Mouse (Mus musculus) forebrain, embryonic 11.5 days (tissue): Measurements from ENCODE around the gene Atad1. TPM values are rescaled to one million over a fixed set of nuclear protein-coding genes. Genes with fewer than 3 reads are reported as not detected.
"Not testable (repeated sequence)": the region's sequence is repeated elsewhere in the genome, so short reads cannot be mapped to it uniquely, and the experiment has no call there.

Source experiments
- ATAC-seq: fragments of 200-750 bp; cut with Nextera tagmentation; replicated peaks from 2 replicates; pipeline ENCODE4 v1.8.0; 2017; ENCODE audit warnings: moderate TSS enrichment; ENCODE audit not compliant: low FRiP score
- DNase-seq: peaks from one replicate; pipeline ENCODE4 v3.0.0-alpha.2; 2017; ENCODE audit warnings: low spot score
- H3K27ac ChIP-seq: fragments of 300-500 bp; sonication (generic); 2 replicates; pipeline ENCODE4 v1.5.1; 2014; ENCODE audit warnings: low read depth, low read length
- H3K27me3 ChIP-seq: fragments of 300-500 bp; sonication (generic); 2 replicates; pipeline ENCODE4 v1.6.1; 2014; ENCODE audit warnings: mild to moderate bottlenecking, low read length, mixed read lengths; ENCODE audit not compliant: control insufficient read depth, insufficient read depth
- H3K36me3 ChIP-seq: fragments of 300-500 bp; sonication (generic); 2 replicates; pipeline ENCODE4 v1.6.1; 2014; ENCODE audit warnings: mild to moderate bottlenecking, low read length, moderate library complexity, mixed read lengths; ENCODE audit not compliant: control insufficient read depth, insufficient read depth
- H3K4me1 ChIP-seq: fragments of 300-500 bp; sonication (generic); replicated peaks from 2 replicates; pipeline ENCODE4 v1.6.1; 2014; ENCODE audit warnings: low read length, mixed read lengths; ENCODE audit not compliant: control insufficient read depth, insufficient read depth
- H3K4me2 ChIP-seq: fragments of 300-500 bp; sonication (generic); 2 replicates; pipeline ENCODE4 v1.6.1; 2014; ENCODE audit warnings: low read depth, mild to moderate bottlenecking, low read length, moderate library complexity, mixed read lengths; ENCODE audit not compliant: severe bottlenecking
- H3K4me3 ChIP-seq: fragments of 300-500 bp; sonication (generic); 2 replicates; pipeline ENCODE4 v1.5.1; 2014; ENCODE audit warnings: low read depth, low read length
- H3K9ac ChIP-seq: fragments of 300-500 bp; sonication (generic); 2 replicates; pipeline ENCODE4 v1.6.1; 2014; ENCODE audit warnings: low read length
- H3K9me3 ChIP-seq: fragments of 300-500 bp; sonication (generic); 2 replicates; pipeline ENCODE4 v1.6.1; 2016; ENCODE audit warnings: low read length, mixed read lengths; ENCODE audit not compliant: control insufficient read depth
- WGBS: fragments of 180-500 bp; shearing (Covaris S2); extraction: QIAGEN DNeasy Blood & Tissue Kit; methylation state at CpG from one replicate; pipeline ENCODE4 v1.1.7; 2014; 5-methylcytosine and 5-hydroxymethylcytosine counted together
- polyA plus RNA-seq: library from polyadenylated mRNA; unstranded; fragments of >200 nt; fragmentation: Nextera tagmentation; extraction: Ambion mirVana; gene quantifications from 2 replicates; pipeline ENCODE4 v1.2.1, GENCODE M21; 2014

Atad1 gene
- polyA plus RNA-seq, 1 experiment from 2014 or later, result 98.4 TPM

- peak; percentile 95 for DNase-seq
- Histone ChIP-seq H3K27ac (peak overlapping the region; percentile 76), H3K9me3 (no peaks in the 10 kb centered on the region), H3K36me3 (no peaks in the 10 kb centered on the region), H3K27me3 (no peaks in the 10 kb centered on the region), H3K9ac (peak overlapping the region; percentile 92), H3K4me3 (peak overlapping the region; percentile 76), H3K4me1 (peaks cover 2% of the 10 kb centered on the region; the same call in 1 of the 2 replicates), H3K4me2 (peak overlapping the region; percentile 60)
- ATAC-seq, result peak; percentile 96
- WGBS, result under 1% methylated on average over 63 of the region's 63 CpGs
Measured at GRCm38 (mm10) chr19:32711761-32712541, 27.6 kb downstream of the Atad1 start.

- H3K36me3 ChIP-seq, result peaks cover 4% of the 10 kb centered on the region; the same call in 1 of the 2 replicates
- peaks cover 2% of the 10 kb centered on the region; the same call in 1 of the 2 replicates for H3K4me1 ChIP-seq
- H3K27ac ChIP-seq, result no peak overlapping the region
- H3K4me3 ChIP-seq, result no peak overlapping the region
- WGBS, result 79% methylated on average over 3 of the region's 3 CpGs
- DNase-seq (no peak), ATAC-seq (no peak)
- H3K27me3 ChIP-seq, result no peaks in the 10 kb centered on the region
- H3K4me2 ChIP-seq, result no peak overlapping the region
- no peak overlapping the region for H3K9ac ChIP-seq
- H3K9me3 ChIP-seq, result no peaks in the 10 kb centered on the region
Measured at GRCm38 (mm10) chr19:32710288-32710687, 29.3 kb downstream of the Atad1 start.

- peaks cover 4% of the 10 kb centered on the region; the same call in 1 of the 2 replicates for H3K36me3 ChIP-seq
- H3K4me3 ChIP-seq, result no peak overlapping the region
- ATAC-seq (no peak), DNase-seq (no peak)
- H3K4me2 ChIP-seq, result no peak overlapping the region
- no peak overlapping the region for H3K27ac ChIP-seq
- H3K9ac ChIP-seq, result no peak overlapping the region
- no peaks in the 10 kb centered on the region for H3K27me3 ChIP-seq
- WGBS, result 96% methylated on average over 5 of the region's 5 CpGs
- no peaks in the 10 kb centered on the region for H3K9me3 ChIP-seq
- peaks cover 2% of the 10 kb centered on the region; the same call in 1 of the 2 replicates for H3K4me1 ChIP-seq
Measured at GRCm38 (mm10) chr19:32708996-32709395, 30.6 kb downstream of the Atad1 start.

GRCm38 (mm10) chr19:32702191-32702590 lies 37.4 kb downstream of the Atad1 start:
- Histone ChIP-seq H3K27me3 (no peaks in the 10 kb centered on the region), H3K36me3 (peaks cover 5% of the 10 kb centered on the region; the same call in 1 of the 2 replicates)

GRCm38 (mm10) chr19:32696674-32697073 lies 42.9 kb downstream of the Atad1 start:
- ATAC-seq (no peak), DNase-seq (no peak)
- H3K9ac ChIP-seq, result no peak overlapping the region
- H3K36me3 ChIP-seq, result peaks cover 5% of the 10 kb centered on the region; the same call in 1 of the 2 replicates
- no peaks in the 10 kb centered on the region for H3K9me3 ChIP-seq
- WGBS, result 87% methylated on average over 2 of the region's 2 CpGs
- H3K4me1 ChIP-seq, result no peaks in the 10 kb centered on the region
- H3K4me2 ChIP-seq, result no peak overlapping the region
- no peak overlapping the region for H3K27ac ChIP-seq
- no peak overlapping the region for H3K4me3 ChIP-seq
- H3K27me3 ChIP-seq, result no peaks in the 10 kb centered on the region

More at GRCm38 (mm10) chr19:32702191-32702590, 37.4 kb downstream of the Atad1 start:
- Histone ChIP-seq H3K9ac (no peak overlapping the region), H3K27ac (no peak overlapping the region), H3K4me2 (no peak overlapping the region), H3K4me3 (no peak overlapping the region), H3K4me1 (no peaks in the 10 kb centered on the region), H3K9me3 (no peaks in the 10 kb centered on the region)
- 91% methylated on average over 3 of the region's 3 CpGs for WGBS
- ATAC-seq, result no peak
- DNase-seq, result no peak

- no peaks in the 10 kb centered on the region for H3K27me3 ChIP-seq
- no peak for ATAC-seq
- H3K27ac ChIP-seq, result no peak overlapping the region
- no peak overlapping the region for H3K4me2 ChIP-seq
- no peak overlapping the region for H3K9ac ChIP-seq
- WGBS, result 84% methylated on average over 6 of the region's 6 CpGs
- no peak overlapping the region for H3K4me3 ChIP-seq
- no peaks in the 10 kb centered on the region; the same call in 1 of the 2 replicates for H3K36me3 ChIP-seq
- no peaks in the 10 kb centered on the region for H3K9me3 ChIP-seq
- H3K4me1 ChIP-seq, result no peaks in the 10 kb centered on the region
- no peak for DNase-seq
Measured at GRCm38 (mm10) chr19:32689724-32690123, 49.9 kb downstream of the Atad1 start.

- not testable (repeated sequence) for ATAC-seq, H3K27me3 ChIP-seq, DNase-seq, H3K9ac ChIP-seq, H3K4me2 ChIP-seq, H3K9me3 ChIP-seq, H3K4me3 ChIP-seq, H3K36me3 ChIP-seq, H3K4me1 ChIP-seq, H3K27ac ChIP-seq
- 88% methylated on average over 3 of the region's 3 CpGs for WGBS
Measured at GRCm38 (mm10) chr19:32688227-32688626, 51.4 kb downstream of the Atad1 start.

GRCm38 (mm10) chr19:32687721-32688120 lies 51.9 kb downstream of the Atad1 start:
- no peak overlapping the region for H3K27ac ChIP-seq
- DNase-seq (no peak), ATAC-seq (no peak)
- no peaks in the 10 kb centered on the region; the same call in 1 of the 2 replicates for H3K36me3 ChIP-seq
- H3K9me3 ChIP-seq, result no peaks in the 10 kb centered on the region
- H3K4me3 ChIP-seq, result no peak overlapping the region
- 88% methylated on average over 5 of the region's 5 CpGs for WGBS
- H3K4me1 ChIP-seq, result no peaks in the 10 kb centered on the region
- no peak overlapping the region for H3K4me2 ChIP-seq
- no peak overlapping the region for H3K9ac ChIP-seq
- H3K27me3 ChIP-seq, result no peaks in the 10 kb centered on the region
